Mouse (Mus musculus) stomach, postnatal 0 days (tissue): ENCODE data around the gene Larp6.

Experiments used
- CTCF ChIP-seq: IDR thresholded peaks from 2 replicates; pipeline ENCODE4 v1.5.1; 2016; ENCODE audit warnings: antibody characterized with exemption, low read depth, mild to moderate bottlenecking, moderate library complexity
- EP300 ChIP-seq: optimal IDR thresholded peaks from 2 replicates; pipeline ENCODE3; 2016; ENCODE audit warnings: antibody characterized with exemption

GRCm38 (mm10) chr9:60715828-60716227 lies 3.0 kb downstream of the Larp6 start:
- peak; percentile 53 for TF ChIP-seq CTCF
- no peak for TF ChIP-seq EP300
